Mouse (Mus musculus) MEL (cell line): ENCODE measurements around the gene E330009J07Rik.

Source experiments
- CTCF ChIP-seq, 3 experiments: IDR thresholded peaks in 2 of 3; conservative IDR thresholded peaks in 1 of 3; 2 replicates each; pipeline ENCODE4 v1.5.1; 2011 to 2012; ENCODE audit warnings: low read length in 3 of 3, low read depth in 2 of 3, mild to moderate bottlenecking in 2 of 3, improper control_type of control experiment in 1 of 3, inconsistent platforms in 1 of 3, mixed read lengths in 1 of 3, moderate library complexity in 1 of 3; ENCODE audit not compliant: control insufficient read depth in 1 of 3, insufficient read depth in 1 of 3, poor library complexity in 1 of 3, severe bottlenecking in 1 of 3
- EP300 ChIP-seq, 2 experiments: IDR thresholded peaks; 2 replicates each; pipeline ENCODE4 v1.6.1; 2011; ENCODE audit warnings: improper control_type of control experiment in 2 of 2, low read length in 2 of 2, low read depth in 1 of 2, mild to moderate bottlenecking in 1 of 2
- ETS1 ChIP-seq: IDR thresholded peaks from 2 replicates; pipeline ENCODE4 v1.6.1; 2012; ENCODE audit warnings: low read depth, mild to moderate bottlenecking, inconsistent platforms, low read length, improper control_type of control experiment, moderate library complexity
- GATA1 ChIP-seq: IDR thresholded peaks from 2 replicates; pipeline ENCODE4 v1.6.1; 2011; ENCODE audit warnings: low read depth, low read length, improper control_type of control experiment
- HCFC1 ChIP-seq: IDR thresholded peaks from 2 replicates; pipeline ENCODE4 v1.6.1; 2012; ENCODE audit warnings: low read depth, mild to moderate bottlenecking, inconsistent platforms, low read length, improper control_type of control experiment, moderate library complexity
- MAFK ChIP-seq: IDR thresholded peaks from 2 replicates; pipeline ENCODE4 v1.6.1; 2011; ENCODE audit warnings: low read depth, mild to moderate bottlenecking, low read length, improper control_type of control experiment, borderline replicate concordance
- MAX ChIP-seq: IDR thresholded peaks from 2 replicates; pipeline ENCODE4 v1.6.1; 2011; ENCODE audit warnings: low read length, improper control_type of control experiment
- MEF2A ChIP-seq: IDR thresholded peaks from 2 replicates; pipeline ENCODE4 v1.6.1; 2014; ENCODE audit warnings: low read depth, mild to moderate bottlenecking, inconsistent platforms, low read length, improper control_type of control experiment; ENCODE audit not compliant: poor library complexity, insufficient replicate concordance, severe bottlenecking; ENCODE audit errors: extremely low read depth
- POLR2A ChIP-seq, 2 experiments: IDR thresholded peaks; 2 replicates each; pipeline ENCODE4 v1.6.1; 2011 to 2012; ENCODE audit warnings: low read length in 2 of 2, mild to moderate bottlenecking in 2 of 2, control low read depth in 1 of 2, improper control_type of control experiment in 1 of 2, low read depth in 1 of 2, moderate library complexity in 1 of 2; ENCODE audit not compliant: control insufficient read depth in 1 of 2, insufficient read depth in 1 of 2, poor library complexity in 1 of 2
- TAL1 ChIP-seq: IDR thresholded peaks from 2 replicates; pipeline ENCODE4 v1.6.1; 2012; ENCODE audit warnings: mild to moderate bottlenecking, inconsistent platforms, low read length, moderate library complexity, mixed read lengths
- ZC3H11A ChIP-seq: IDR thresholded peaks from 2 replicates; pipeline ENCODE4 v1.6.1; 2012; ENCODE audit warnings: low read depth, mild to moderate bottlenecking, inconsistent platforms, low read length, improper control_type of control experiment
- ZNF384 ChIP-seq: IDR thresholded peaks from 2 replicates; pipeline ENCODE4 v1.6.1; 2012; ENCODE audit warnings: low read depth, mild to moderate bottlenecking, inconsistent platforms, low read length, improper control_type of control experiment

- TF ChIP-seq TAL1 (no peak), EP300 (IDR thresholded peaks at IDR 0.05; ENCODE audit: low read depth in 1 of 2, low read length in 2 of 2) (no peak), CTCF (IDR thresholded peaks at IDR 0.05 in 2 of 3, conservative IDR thresholded peaks at IDR 0.05 in 1 of 3; ENCODE audit: control insufficient read depth in 1 of 3, insufficient read depth in 1 of 3, low read depth in 2 of 3, low read length in 3 of 3, poor library complexity in 1 of 3, severe bottlenecking in 1 of 3) (peak; percentile 15 to 41 (median 22); a peak in 4 of 6 replicates), MAFK (no peak), POLR2A (IDR thresholded peaks at IDR 0.05; ENCODE audit: control insufficient read depth in 1 of 2, insufficient read depth in 1 of 2, low read depth in 1 of 2, low read length in 2 of 2, poor library complexity in 1 of 2) (no peak), MEF2A (no peak), ZNF384 (no peak), MAX (no peak), ETS1 (no peak), HCFC1 (no peak), GATA1 (peak; percentile 33; the same call in 1 of the 2 replicates), ZC3H11A (no peak)
Measured at GRCm38 (mm10) chr6:40465710-40466109, 29.8 kb upstream of the E330009J07Rik start.
